Mouse (Mus musculus) embryonic facial prominence, embryonic 12.5 days (tissue): Measurements from ENCODE around the gene Rab30. TPM values are rescaled to one million over a fixed set of nuclear protein-coding genes. Genes with fewer than 3 reads are reported as not detected.

Source experiments
- ATAC-seq: fragments of 200-750 bp; cut with Nextera tagmentation; 2 replicates; pipeline ENCODE4 v1.8.0; 2017; ENCODE audit not compliant: insufficient number of reproducible peaks, insufficient read depth, low FRiP score, low TSS enrichment
- H3K27ac ChIP-seq: fragments of 300-500 bp; sonication (generic); 2 replicates; pipeline ENCODE4 v1.5.1; 2016; ENCODE audit warnings: mild to moderate bottlenecking
- H3K27me3 ChIP-seq: fragments of 300-500 bp; sonication (generic); 2 replicates; pipeline ENCODE4 v1.6.1; 2016; ENCODE audit warnings: mild to moderate bottlenecking, moderate library complexity
- H3K36me3 ChIP-seq: fragments of 300-500 bp; sonication (generic); 2 replicates; pipeline ENCODE4 v1.6.1; 2016; ENCODE audit warnings: mild to moderate bottlenecking
- H3K4me1 ChIP-seq: fragments of 300-500 bp; sonication (generic); 2 replicates; pipeline ENCODE4 v1.6.1; 2016
- H3K4me2 ChIP-seq: fragments of 300-500 bp; sonication (generic); replicated peaks from 2 replicates; pipeline ENCODE4 v1.6.1; 2016; ENCODE audit warnings: mild to moderate bottlenecking, moderate library complexity
- H3K4me3 ChIP-seq: fragments of 300-500 bp; sonication (generic); 2 replicates; pipeline ENCODE4 v1.5.1; 2016; ENCODE audit warnings: mild to moderate bottlenecking
- H3K9ac ChIP-seq: fragments of 300-500 bp; sonication (generic); 2 replicates; pipeline ENCODE4 v1.6.1; 2016; ENCODE audit warnings: mild to moderate bottlenecking, moderate library complexity
- H3K9me3 ChIP-seq: fragments of 300-500 bp; sonication (generic); 2 replicates; pipeline ENCODE4 v1.6.1; 2016; ENCODE audit warnings: mild to moderate bottlenecking, moderate library complexity
- WGBS: fragments of 180-500 bp; shearing (Covaris S2); methylation state at CpG from one replicate; pipeline ENCODE4 v1.1.7; 2016; 5-methylcytosine and 5-hydroxymethylcytosine counted together
- polyA plus RNA-seq: library from polyadenylated mRNA; unstranded; fragments of >200 nt; fragmentation: Nextera tagmentation; extraction: Ambion mirVana; gene quantifications from 2 replicates; pipeline ENCODE4 v1.2.1, GENCODE M21; 2016

The Rab30 gene
- polyA plus RNA-seq, 1 experiment from 2014 or later = 21.8 TPM

- Histone ChIP-seq H3K27me3 (no peaks in the 10 kb centered on the region), H3K9me3 (no peaks in the 10 kb centered on the region), H3K4me1 (peaks cover 31% of the 10 kb centered on the region), H3K4me3 (peak overlapping the region; percentile 29), H3K27ac (peak overlapping the region; percentile 98), H3K4me2 (peak overlapping the region; percentile 54), H3K9ac (peak overlapping the region; percentile 44), H3K36me3 (no peaks in the 10 kb centered on the region)
- peak; percentile 84 for ATAC-seq
- WGBS = 8% methylated on average over 17 of the region's 17 CpGs
These were observed 35.9 kb downstream of the Rab30 start for GRCm38 (mm10) chr7:92777108-92777973.

GRCm38 (mm10) chr7:92779058-92779457 lies 37.7 kb downstream of the Rab30 start:
- WGBS = 65% methylated on average over 2 of the region's 2 CpGs
- no peaks in the 10 kb centered on the region for H3K36me3 ChIP-seq
- no peak overlapping the region for H3K4me3 ChIP-seq
- ATAC-seq = no peak
- H3K9me3 ChIP-seq = no peaks in the 10 kb centered on the region
- no peak overlapping the region for H3K27ac ChIP-seq
- H3K27me3 ChIP-seq = no peaks in the 10 kb centered on the region
- no peak overlapping the region for H3K9ac ChIP-seq
- peaks cover 37% of the 10 kb centered on the region for H3K4me1 ChIP-seq
- H3K4me2 ChIP-seq = no peak overlapping the region

GRCm38 (mm10) chr7:92781361-92781760 lies 40.0 kb downstream of the Rab30 start:
- H3K4me3 ChIP-seq = no peak overlapping the region
- H3K36me3 ChIP-seq = no peaks in the 10 kb centered on the region
- no peak for ATAC-seq
- no peak overlapping the region for H3K4me2 ChIP-seq
- no peak overlapping the region for H3K9ac ChIP-seq
- peaks cover 27% of the 10 kb centered on the region for H3K4me1 ChIP-seq
- WGBS = 82% methylated on average over 1 of the region's 1 CpGs
- H3K9me3 ChIP-seq = no peaks in the 10 kb centered on the region
- H3K27ac ChIP-seq = no peak overlapping the region
- H3K27me3 ChIP-seq = no peaks in the 10 kb centered on the region

- H3K9me3 ChIP-seq = no peaks in the 10 kb centered on the region
- H3K4me1 ChIP-seq = peaks cover 21% of the 10 kb centered on the region
- H3K27ac ChIP-seq = no peak overlapping the region
- H3K4me2 ChIP-seq = no peak overlapping the region
- ATAC-seq = no peak
- no peaks in the 10 kb centered on the region for H3K36me3 ChIP-seq
- no peaks in the 10 kb centered on the region for H3K27me3 ChIP-seq
- H3K4me3 ChIP-seq = no peak overlapping the region
- 73% methylated on average over 3 of the region's 3 CpGs for WGBS
- no peak overlapping the region for H3K9ac ChIP-seq
These were observed 40.5 kb downstream of the Rab30 start for GRCm38 (mm10) chr7:92781948-92782347.

- WGBS = 62% methylated on average over 9 of the region's 9 CpGs
- no peak overlapping the region for H3K4me3 ChIP-seq
- ATAC-seq = 0 out of 2 replicates have a peak, but pooled peaks have one; percentile 31
These were observed 41.1 kb downstream of the Rab30 start for GRCm38 (mm10) chr7:92782511-92782910.

GRCm38 (mm10) chr7:92783166-92783806 lies 41.9 kb downstream of the Rab30 start:
- H3K36me3 ChIP-seq = no peaks in the 10 kb centered on the region
- H3K9me3 ChIP-seq = no peaks in the 10 kb centered on the region
- no peak for ATAC-seq
- H3K27ac ChIP-seq = no peak overlapping the region; the same call in 1 of the 2 replicates
- H3K27me3 ChIP-seq = no peaks in the 10 kb centered on the region
- no peak overlapping the region for H3K4me2 ChIP-seq
- H3K9ac ChIP-seq = no peak overlapping the region
- H3K4me3 ChIP-seq = no peak overlapping the region
- 82% methylated on average over 12 of the region's 12 CpGs for WGBS
- peaks cover 11% of the 10 kb centered on the region; the same call in 1 of the 2 replicates for H3K4me1 ChIP-seq

More at GRCm38 (mm10) chr7:92782511-92782910, 41.1 kb downstream of the Rab30 start:
- H3K36me3 ChIP-seq = no peaks in the 10 kb centered on the region
- peak overlapping the region; percentile 17; the same call in 1 of the 2 replicates for H3K27ac ChIP-seq
- peaks cover 18% of the 10 kb centered on the region for H3K4me1 ChIP-seq
- no peaks in the 10 kb centered on the region for H3K9me3 ChIP-seq
- no peaks in the 10 kb centered on the region for H3K27me3 ChIP-seq
- no peak overlapping the region for H3K4me2 ChIP-seq
- H3K9ac ChIP-seq = no peak overlapping the region

GRCm38 (mm10) chr7:92783914-92784313 lies 42.5 kb downstream of the Rab30 start:
- Histone ChIP-seq H3K4me2 (no peak overlapping the region), H3K9me3 (no peaks in the 10 kb centered on the region), H3K27me3 (no peaks in the 10 kb centered on the region), H3K4me1 (peaks cover 10% of the 10 kb centered on the region; the same call in 1 of the 2 replicates), H3K36me3 (no peaks in the 10 kb centered on the region), H3K27ac (no peak overlapping the region), H3K4me3 (no peak overlapping the region), H3K9ac (no peak overlapping the region)
- 90% methylated on average over 11 of the region's 11 CpGs for WGBS
- no peak for ATAC-seq

- no peaks in the 10 kb centered on the region for H3K36me3 ChIP-seq
- WGBS = 75% methylated on average over 5 of the region's 5 CpGs
- H3K4me3 ChIP-seq = no peak overlapping the region
- H3K9ac ChIP-seq = no peak overlapping the region
- H3K27me3 ChIP-seq = no peaks in the 10 kb centered on the region
- no peaks in the 10 kb centered on the region for H3K9me3 ChIP-seq
- H3K27ac ChIP-seq = no peak overlapping the region
- ATAC-seq = no peak
- H3K4me2 ChIP-seq = no peak overlapping the region
- 0 out of 2 replicates have a peak, but pooled peaks cover 5% of the 10 kb centered on the region for H3K4me1 ChIP-seq
These were observed 54.3 kb downstream of the Rab30 start for GRCm38 (mm10) chr7:92795749-92796148.

GRCm38 (mm10) chr7:92796813-92797212 lies 55.4 kb downstream of the Rab30 start:
- no peak for ATAC-seq
- Histone ChIP-seq H3K9me3 (no peaks in the 10 kb centered on the region), H3K4me2 (no peak overlapping the region), H3K4me3 (no peak overlapping the region), H3K4me1 (0 out of 2 replicates have a peak, but pooled peaks cover 5% of the 10 kb centered on the region), H3K27me3 (no peaks in the 10 kb centered on the region), H3K27ac (no peak overlapping the region), H3K36me3 (no peaks in the 10 kb centered on the region), H3K9ac (no peak overlapping the region)
- 81% methylated on average over 8 of the region's 8 CpGs for WGBS

- ATAC-seq = no peak
- 65% methylated on average over 10 of the region's 10 CpGs for WGBS
- Histone ChIP-seq H3K27ac (no peak overlapping the region), H3K27me3 (no peaks in the 10 kb centered on the region), H3K4me3 (no peak overlapping the region), H3K4me2 (no peak overlapping the region), H3K9me3 (no peaks in the 10 kb centered on the region), H3K9ac (no peak overlapping the region), H3K36me3 (no peaks in the 10 kb centered on the region), H3K4me1 (0 out of 2 replicates have a peak, but pooled peaks cover 5% of the 10 kb centered on the region)
These were observed 58.5 kb downstream of the Rab30 start for GRCm38 (mm10) chr7:92799665-92800595.

- Histone ChIP-seq H3K27me3 (no peaks in the 10 kb centered on the region), H3K9me3 (no peaks in the 10 kb centered on the region), H3K4me2 (no peak overlapping the region), H3K36me3 (no peaks in the 10 kb centered on the region), H3K9ac (no peak overlapping the region), H3K4me3 (no peak overlapping the region), H3K27ac (no peak overlapping the region), H3K4me1 (0 out of 2 replicates have a peak, but pooled peaks cover 5% of the 10 kb centered on the region)
- WGBS = 71% methylated on average over 4 of the region's 4 CpGs
- ATAC-seq = no peak
These were observed 60.8 kb downstream of the Rab30 start for GRCm38 (mm10) chr7:92802158-92802557.
